Mouse (Mus musculus) brain, embryonic 14.5 days (tissue): ENCODE measurements around the gene Isoc2b. TPM values are rescaled to one million over a fixed set of nuclear protein-coding genes. Genes with fewer than 3 reads are reported as not detected.
"Not testable (repeated sequence)": the region's sequence is repeated elsewhere in the genome, so short reads cannot be mapped to it uniquely, and the experiment has no call there.

Experiments used
- DNase-seq: peaks from one replicate; pipeline ENCODE4 v3.0.0-alpha.2; 2011; ENCODE audit warnings: low read depth
- CTCF ChIP-seq: fragments of 200-500 bp; IDR thresholded peaks from 2 replicates; pipeline ENCODE4 v1.5.1; 2012; ENCODE audit warnings: inconsistent platforms, mild to moderate bottlenecking, moderate library complexity, borderline replicate concordance; ENCODE audit not compliant: insufficient read depth, insufficient read length; ENCODE audit errors: extremely low read depth
- POLR2A ChIP-seq: fragments of 200-500 bp; IDR thresholded peaks from 2 replicates; pipeline ENCODE4 v1.6.1; 2012; ENCODE audit warnings: mild to moderate bottlenecking, inconsistent platforms, borderline replicate concordance; ENCODE audit not compliant: poor library complexity, insufficient read depth, insufficient read length, severe bottlenecking; ENCODE audit errors: extremely low read depth
- polyA plus RNA-seq: library from polyadenylated mRNA; depleted of rRNA; stranded (reverse); fragments of >200 nt; gene quantifications from 2 replicates; pipeline ENCODE4 v1.2.3, GENCODE M21; 2012; rRNA removed

The Isoc2b gene
- polyA plus RNA-seq, 1 experiment = 2.6 TPM

GRCm38 (mm10) chr7:4813105-4813791 lies 56.8 kb downstream of the Isoc2b start:
- no peak for DNase-seq
- TF ChIP-seq POLR2A (no peak), CTCF (no peak)

DNA sequence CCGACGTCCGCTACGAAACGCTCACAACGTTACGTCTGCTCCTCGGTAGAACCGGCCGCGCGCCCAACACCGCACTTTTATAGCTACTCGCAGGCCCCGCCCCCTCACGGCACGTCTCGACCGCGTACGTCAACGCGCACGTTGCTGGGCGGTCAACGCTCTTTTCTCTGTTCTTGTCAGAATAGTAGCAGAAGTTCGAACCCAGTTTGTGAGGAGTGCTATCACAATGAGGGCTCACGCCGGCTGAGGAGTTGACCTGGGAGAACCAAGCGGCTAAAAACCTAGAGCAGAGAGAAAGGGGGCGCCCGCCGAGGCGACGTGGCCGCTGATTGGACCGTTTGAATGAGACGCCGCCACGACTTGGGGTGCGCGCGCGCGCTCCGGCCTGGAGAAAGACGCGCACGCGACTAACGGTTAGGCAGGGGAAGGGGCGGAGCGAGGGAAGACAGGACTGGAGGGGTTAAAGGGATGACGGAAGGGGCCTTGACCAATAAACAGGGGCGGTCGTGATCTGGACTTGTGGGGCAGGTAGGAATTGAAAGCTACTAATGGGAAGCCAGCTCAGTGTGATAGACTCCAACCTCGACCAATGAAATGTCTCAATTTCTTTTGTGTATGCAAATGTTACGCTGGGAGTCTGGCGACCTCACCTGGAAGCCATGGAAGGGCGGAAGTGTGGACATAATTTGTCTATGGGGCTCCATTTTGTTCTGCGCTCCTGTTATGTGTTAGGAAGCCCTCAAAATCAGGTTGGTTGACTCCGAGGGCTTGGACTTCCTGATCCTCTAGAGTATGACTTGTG lies 57.6 kb downstream of the Isoc2b start, which contains the start of gene Ube2s:
Gene Ube2s, minus strand, starts transcription at position 288 of the 802 bp plus-strand sequence.
- TF ChIP-seq POLR2A (peak; percentile 50; the same call in 1 of the 2 replicates), CTCF (no peak)
- DNase-seq = peak; percentile 100

DNA sequence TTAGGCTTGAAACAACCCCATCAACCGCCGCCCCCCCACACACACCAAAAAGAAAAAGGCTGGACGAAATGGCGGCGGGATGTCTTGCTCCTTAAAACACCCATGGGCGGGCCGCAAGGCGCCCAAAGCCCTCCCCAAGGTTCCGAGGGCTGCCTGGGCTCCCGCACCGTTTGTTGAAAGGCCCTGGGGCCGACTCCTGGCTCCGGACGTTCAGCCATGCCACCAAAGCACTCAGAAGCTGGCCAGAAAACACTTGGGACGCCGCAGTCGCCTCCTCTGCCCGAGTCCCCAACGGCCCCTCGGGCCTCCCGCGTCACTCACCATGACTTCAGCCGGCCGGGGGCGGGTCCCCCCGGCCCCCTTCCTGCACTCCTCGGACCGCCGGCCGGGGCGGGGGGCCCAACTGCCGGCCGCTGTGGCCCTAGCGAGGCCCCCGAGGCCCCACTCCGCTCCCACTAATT lies 58.2 kb downstream of the Isoc2b start:
- TF ChIP-seq POLR2A = no peak
- DNase-seq = peak; percentile 35

DNA sequence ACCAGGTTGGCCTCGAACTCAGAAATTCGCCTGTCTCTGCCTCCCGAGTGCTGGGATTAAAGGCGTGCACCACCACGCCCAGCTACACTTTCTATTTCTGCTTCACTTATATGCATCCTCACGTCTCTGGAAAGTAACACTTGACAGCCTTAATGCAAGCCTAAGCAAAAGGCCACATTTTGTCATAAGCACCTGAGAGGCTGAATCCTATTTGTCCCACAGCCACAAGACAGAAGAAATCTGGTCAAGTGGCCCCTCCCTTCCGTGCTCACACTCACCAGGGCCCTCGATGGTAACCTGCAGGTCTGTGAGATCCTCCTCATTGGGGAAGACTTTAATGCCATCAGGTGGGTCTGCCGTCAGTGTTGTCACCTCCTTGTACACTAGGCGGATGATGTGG lies 58.9 kb downstream of the Isoc2b start:
- not testable (repeated sequence) for DNase-seq

DNA sequence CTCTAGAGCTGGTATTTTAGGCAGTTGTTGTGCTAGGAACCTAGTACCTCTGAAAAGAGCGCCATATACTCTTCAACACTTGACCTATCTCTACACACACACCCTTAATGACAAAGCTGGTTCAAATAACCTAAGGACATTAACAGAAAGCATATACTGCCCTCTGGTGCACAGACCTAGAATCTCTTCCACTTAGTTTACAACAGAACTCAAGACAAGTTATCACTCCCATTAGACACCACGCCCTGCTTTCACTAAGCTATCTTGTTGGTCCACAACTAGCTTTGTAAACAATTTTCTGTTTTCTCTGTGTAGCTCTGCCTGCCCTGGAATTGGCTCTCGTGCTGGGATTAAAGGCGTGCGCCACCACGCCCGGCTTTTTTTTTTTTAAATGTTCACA lies 63.3 kb downstream of the Isoc2b start:
- TF ChIP-seq CTCF = peak; percentile 32; the same call in 1 of the 2 replicates
- no peak for TF ChIP-seq POLR2A
- peak; percentile 73 for DNase-seq

DNA sequence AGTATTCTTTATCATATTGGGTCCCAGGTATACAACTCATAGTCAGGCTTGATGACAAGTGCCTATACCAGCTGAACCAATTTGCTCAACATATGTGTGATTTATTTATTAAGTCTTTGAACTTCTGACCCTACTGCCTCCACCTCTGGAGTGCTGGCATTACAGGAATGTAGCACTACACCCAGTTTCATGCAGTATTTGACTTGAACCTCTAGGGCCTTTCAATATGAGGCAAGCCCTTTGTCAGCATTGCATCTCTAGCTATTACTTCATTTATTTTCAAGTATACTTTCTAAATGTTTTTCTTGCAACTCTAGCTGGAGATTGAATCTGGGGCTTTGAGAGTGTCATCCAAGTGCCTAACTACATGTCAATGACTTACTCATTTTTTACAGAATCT lies 67.8 kb downstream of the Isoc2b start:
- TF ChIP-seq CTCF (no peak), POLR2A (no peak)
- DNase-seq = no peak

GRCm38 (mm10) chr7:4795767-4796433 lies 74.2 kb downstream of the Isoc2b start:
- DNase-seq = peak; percentile 74
- TF ChIP-seq CTCF (peak; percentile 58; the same call in 1 of the 2 replicates), POLR2A (no peak)

Other genes starting within 250 kb of the Isoc2b start
- gene Tmem86b, start 238.8 kb downstream of the Isoc2b start, polyA plus RNA-seq = 55.9 and 89.5 TPM in 2 replicates
- 115 and 130 TPM in 2 replicates for gene Ppp6r1, start 211.2 kb downstream of the Isoc2b start, polyA plus RNA-seq
- 93.3 and 97.3 TPM in 2 replicates for gene Hspbp1, start 185.2 kb downstream of the Isoc2b start, polyA plus RNA-seq
- gene Brsk1, start 179.7 kb downstream of the Isoc2b start, polyA plus RNA-seq = 137 and 161 TPM in 2 replicates
- 0.03 and 0.05 TPM in 2 replicates for gene Tmem150b, start 145.0 kb downstream of the Isoc2b start, polyA plus RNA-seq
- gene Kmt5c, start 130.1 kb downstream of the Isoc2b start, polyA plus RNA-seq = 197 and 214 TPM in 2 replicates
- 26.2 and 27.5 TPM in 2 replicates for gene Cox6b2, start 117.2 kb downstream of the Isoc2b start, polyA plus RNA-seq
- gene Fam71e2, start 99.0 kb downstream of the Isoc2b start, polyA plus RNA-seq = not detected in 2 replicates
- 0.16 and 0.38 TPM in 2 replicates for gene Il11, start 87.4 kb downstream of the Isoc2b start, polyA plus RNA-seq
- not detected in 2 replicates for gene Tmem190, start 87.3 kb downstream of the Isoc2b start, polyA plus RNA-seq
- 3.4 and 5.2 TPM in 2 replicates for gene Tmem238, start 80.6 kb downstream of the Isoc2b start, polyA plus RNA-seq
- gene Rpl28, start 77.4 kb downstream of the Isoc2b start, polyA plus RNA-seq = 271 and 404 TPM in 2 replicates
- 451 and 626 TPM in 2 replicates for gene Ube2s, start 57.7 kb downstream of the Isoc2b start, polyA plus RNA-seq
- 145 and 170 TPM in 2 replicates for gene Shisa7, start 25.6 kb downstream of the Isoc2b start, polyA plus RNA-seq
- 6.7 and 9.0 TPM in 2 replicates for gene Isoc2a, start 6.9 kb upstream of the Isoc2b start, polyA plus RNA-seq
- gene Gm36210, start 36.3 kb upstream of the Isoc2b start, polyA plus RNA-seq = 0.77 and 1.3 TPM in 2 replicates
- gene Zfp628, start 45.0 kb upstream of the Isoc2b start, polyA plus RNA-seq = 16.7 and 21.7 TPM in 2 replicates
- 27.3 and 27.9 TPM in 2 replicates for gene Nat14, start 51.8 kb upstream of the Isoc2b start, polyA plus RNA-seq
- 2.3 and 3.6 TPM in 2 replicates for gene Ssc5d, start 55.5 kb upstream of the Isoc2b start, polyA plus RNA-seq
- gene Sbk2, start 94.1 kb upstream of the Isoc2b start, polyA plus RNA-seq = 0.14 TPM in 2 replicates
- gene Sbk3, start 100.9 kb upstream of the Isoc2b start, polyA plus RNA-seq = 1.1 and 2.0 TPM in 2 replicates
- gene Zfp579, start 125.9 kb upstream of the Isoc2b start, polyA plus RNA-seq = 168 and 190 TPM in 2 replicates
- gene Zfp524, start 144.2 kb upstream of the Isoc2b start, polyA plus RNA-seq = 11.9 and 18.0 TPM in 2 replicates
- 49.9 and 54.5 TPM in 2 replicates for gene Fiz1, start 144.4 kb upstream of the Isoc2b start, polyA plus RNA-seq
- gene Gm44973, start 145.2 kb upstream of the Isoc2b start, polyA plus RNA-seq = not detected in 2 replicates
- gene Zfp865, start 150.1 kb upstream of the Isoc2b start, polyA plus RNA-seq = 43.5 and 52.4 TPM in 2 replicates
- 41.4 and 47.8 TPM in 2 replicates for gene Ccdc106, start 150.3 kb upstream of the Isoc2b start, polyA plus RNA-seq
- gene 4632433K11Rik, start 163.9 kb upstream of the Isoc2b start, polyA plus RNA-seq = not detected in 2 replicates
- 6.8 and 7.6 TPM in 2 replicates for gene Zfp784, start 168.2 kb upstream of the Isoc2b start, polyA plus RNA-seq
- gene Zfp580, start 181.3 kb upstream of the Isoc2b start, polyA plus RNA-seq = 61.4 and 88.7 TPM in 2 replicates
- 404 and 431 TPM in 2 replicates for gene U2af2, start 191.9 kb upstream of the Isoc2b start, polyA plus RNA-seq
- gene Epn1, start 210.0 kb upstream of the Isoc2b start, polyA plus RNA-seq = 176 and 216 TPM in 2 replicates
- not detected in 2 replicates for gene Rfpl4, start 246.7 kb upstream of the Isoc2b start, polyA plus RNA-seq